Mouse (Mus musculus): ENCODE data around the gene Fscn2. TPM values are rescaled to one million over a fixed set of nuclear protein-coding genes. Genes with fewer than 3 reads are reported as not detected.
A peak's percentile ranks its signal among the peaks of the same experiment; 100 is the strongest.

Fscn2 gene
- polyA plus RNA-seq, 1 experiment from 2014 or later: 0.31 TPM

- H3K4me3 ChIP-seq: peak overlapping the region; percentile 37
- H3K9me3 ChIP-seq: no peaks in the 10 kb centered on the region
- H3K9ac ChIP-seq: peak overlapping the region; percentile 76
- WGBS: 16% methylated on average over 26 of the region's 26 CpGs
- H3K36me3 ChIP-seq: peaks cover 9% of the 10 kb centered on the region; the same call in 1 of the 2 replicates
- peaks cover 85% of the 10 kb centered on the region for H3K4me1 ChIP-seq
- peak overlapping the region; percentile 100 for H3K27ac ChIP-seq (replicated peaks)
- H3K27me3 ChIP-seq (replicated peaks): no peaks in the 10 kb centered on the region
- ATAC-seq (ENCODE audit: extremely low read depth, insufficient number of reproducible peaks, low FRiP score, low TSS enrichment): peak; percentile 65
- H3K4me2 ChIP-seq: peak overlapping the region; percentile 66
Measured at GRCm38 (mm10) chr11:120353500-120354303, 7.6 kb upstream of the Fscn2 start.

- peak overlapping the region; percentile 100 for H3K27ac ChIP-seq (replicated peaks)
- 79% methylated on average over 17 of the region's 17 CpGs for WGBS
Measured at GRCm38 (mm10) chr11:120354304-120355276, 6.7 kb upstream of the Fscn2 start.

GRCm38 (mm10) chr11:120355277-120356039, 5.9 kb upstream of the Fscn2 start:
- Histone ChIP-seq H3K4me1 (peaks cover 98% of the 10 kb centered on the region), H3K27me3 (replicated peaks) (no peaks in the 10 kb centered on the region), H3K9ac (peak overlapping the region; percentile 37; the same call in 1 of the 2 replicates), H3K27ac (replicated peaks) (peak overlapping the region; percentile 100), H3K4me3 (no peak overlapping the region), H3K36me3 (peaks cover 9% of the 10 kb centered on the region; the same call in 1 of the 2 replicates), H3K4me2 (peak overlapping the region; percentile 32; the same call in 1 of the 2 replicates), H3K9me3 (no peaks in the 10 kb centered on the region)
- WGBS: 44% methylated on average over 5 of the region's 5 CpGs
- no peak for ATAC-seq (ENCODE audit: extremely low read depth, insufficient number of reproducible peaks, low FRiP score, low TSS enrichment)

More at GRCm38 (mm10) chr11:120354304-120355276, 6.7 kb upstream of the Fscn2 start:
- peak overlapping the region; percentile 37 for H3K9ac ChIP-seq
- ATAC-seq (ENCODE audit: extremely low read depth, insufficient number of reproducible peaks, low FRiP score, low TSS enrichment): no peak
- H3K4me3 ChIP-seq: no peak overlapping the region
- peaks cover 9% of the 10 kb centered on the region; the same call in 1 of the 2 replicates for H3K36me3 ChIP-seq
- peak overlapping the region; percentile 66 for H3K4me2 ChIP-seq
- H3K9me3 ChIP-seq: no peaks in the 10 kb centered on the region
- no peaks in the 10 kb centered on the region for H3K27me3 ChIP-seq (replicated peaks)
- H3K4me1 ChIP-seq: peaks cover 89% of the 10 kb centered on the region

- Histone ChIP-seq H3K4me1 (peaks cover 91% of the 10 kb centered on the region), H3K27ac (replicated peaks) (peak overlapping the region; percentile 9; the same call in 1 of the 2 replicates)
- 77% methylated on average over 15 of the region's 15 CpGs for whole genome bisulfite sequencing
Measured at GRCm38 (mm10) chr11:120356319-120356840, 5.0 kb upstream of the Fscn2 start.

GRCm38 (mm10) chr11:120356900-120357299, 4.4 kb upstream of the Fscn2 start:
- Histone ChIP-seq H3K9ac (no peak overlapping the region), H3K27me3 (replicated peaks) (no peaks in the 10 kb centered on the region), H3K4me2 (no peak overlapping the region), H3K4me3 (no peak overlapping the region), H3K27ac (replicated peaks) (peak overlapping the region; percentile 9), H3K36me3 (0 out of 2 replicates have a peak, but pooled peaks cover 1% of the 10 kb centered on the region), H3K9me3 (no peaks in the 10 kb centered on the region), H3K4me1 (peaks cover 85% of the 10 kb centered on the region)
- ATAC-seq (ENCODE audit: extremely low read depth, insufficient number of reproducible peaks, low FRiP score, low TSS enrichment): no peak
- 87% methylated on average over 4 of the region's 4 CpGs for WGBS

More at GRCm38 (mm10) chr11:120356319-120356840, 5.0 kb upstream of the Fscn2 start:
- no peak for ATAC-seq (ENCODE audit: extremely low read depth, insufficient number of reproducible peaks, low FRiP score, low TSS enrichment)
- H3K9ac ChIP-seq: no peak overlapping the region; the same call in 1 of the 2 replicates
- no peak overlapping the region for H3K4me3 ChIP-seq
- H3K4me2 ChIP-seq: no peak overlapping the region
- H3K9me3 ChIP-seq: no peaks in the 10 kb centered on the region
- peaks cover 6% of the 10 kb centered on the region; the same call in 1 of the 2 replicates for H3K36me3 ChIP-seq
- no peaks in the 10 kb centered on the region for H3K27me3 ChIP-seq (replicated peaks)

- Histone ChIP-seq H3K9ac (peak overlapping the region; percentile 69), H3K27me3 (replicated peaks) (no peaks in the 10 kb centered on the region), H3K4me1 (peaks cover 76% of the 10 kb centered on the region), H3K36me3 (no peaks in the 10 kb centered on the region), H3K27ac (replicated peaks) (peak overlapping the region; percentile 85), H3K4me2 (peak overlapping the region; percentile 31; the same call in 1 of the 2 replicates), H3K4me3 (0 out of 2 replicates have a peak overlapping the region, but pooled peaks have one; percentile 8), H3K9me3 (no peaks in the 10 kb centered on the region)
- ATAC-seq (ENCODE audit: extremely low read depth, insufficient number of reproducible peaks, low FRiP score, low TSS enrichment): peak; percentile 26; the same call in 1 of the 2 replicates
- 22% methylated on average over 10 of the region's 10 CpGs for WGBS
Measured at GRCm38 (mm10) chr11:120357791-120358401, 3.4 kb upstream of the Fscn2 start.

GRCm38 (mm10) chr11:120359391-120359790, 1.9 kb upstream of the Fscn2 start:
- Histone ChIP-seq H3K27ac (replicated peaks) (0 out of 2 replicates have a peak overlapping the region, but pooled peaks have one; percentile 85), H3K36me3 (no peaks in the 10 kb centered on the region), H3K4me1 (peaks cover 61% of the 10 kb centered on the region), H3K4me2 (no peak overlapping the region), H3K9me3 (no peaks in the 10 kb centered on the region), H3K4me3 (no peak overlapping the region), H3K27me3 (replicated peaks) (no peaks in the 10 kb centered on the region), H3K9ac (peak overlapping the region; percentile 47)
- 74% methylated on average over 6 of the region's 6 CpGs for WGBS
- no peak for ATAC-seq (ENCODE audit: extremely low read depth, insufficient number of reproducible peaks, low FRiP score, low TSS enrichment)

- Histone ChIP-seq H3K4me1 (peaks cover 54% of the 10 kb centered on the region), H3K36me3 (no peaks in the 10 kb centered on the region), H3K4me2 (no peak overlapping the region), H3K27ac (replicated peaks) (0 out of 2 replicates have a peak overlapping the region, but pooled peaks have one; percentile 8), H3K4me3 (no peak overlapping the region), H3K27me3 (replicated peaks) (no peaks in the 10 kb centered on the region), H3K9ac (peak overlapping the region; percentile 53; the same call in 1 of the 2 replicates), H3K9me3 (no peaks in the 10 kb centered on the region)
- ATAC-seq (ENCODE audit: extremely low read depth, insufficient number of reproducible peaks, low FRiP score, low TSS enrichment): no peak
- WGBS: 37% methylated on average over 8 of the region's 8 CpGs
Measured at GRCm38 (mm10) chr11:120360062-120360461, 1.3 kb upstream of the Fscn2 start.

GRCm38 (mm10) chr11:120360755-120361154, 579 bp upstream of the Fscn2 start:
- no peaks in the 10 kb centered on the region for H3K27me3 ChIP-seq (replicated peaks)
- H3K4me3 ChIP-seq: no peak overlapping the region
- ATAC-seq (ENCODE audit: extremely low read depth, insufficient number of reproducible peaks, low FRiP score, low TSS enrichment): no peak
- 80% methylated on average over 5 of the region's 5 CpGs for WGBS
- H3K4me2 ChIP-seq: no peak overlapping the region
- no peaks in the 10 kb centered on the region for H3K36me3 ChIP-seq
- H3K9me3 ChIP-seq: no peaks in the 10 kb centered on the region
- no peak overlapping the region for H3K27ac ChIP-seq (replicated peaks)
- peaks cover 49% of the 10 kb centered on the region for H3K4me1 ChIP-seq
- no peak overlapping the region for H3K9ac ChIP-seq

GRCm38 (mm10) chr11:120362891-120363290, 1.6 kb downstream of the Fscn2 start:
- WGBS: 80% methylated on average over 6 of the region's 6 CpGs
- Histone ChIP-seq H3K27me3 (replicated peaks) (no peaks in the 10 kb centered on the region), H3K9me3 (no peaks in the 10 kb centered on the region), H3K4me1 (peaks cover 40% of the 10 kb centered on the region), H3K36me3 (no peaks in the 10 kb centered on the region), H3K4me3 (no peak overlapping the region), H3K9ac (no peak overlapping the region), H3K27ac (replicated peaks) (no peak overlapping the region), H3K4me2 (no peak overlapping the region)
- no peak for ATAC-seq (ENCODE audit: extremely low read depth, insufficient number of reproducible peaks, low FRiP score, low TSS enrichment)

All from heart, embryonic 13.5 days (tissue).